In genomic region chr5:97598741-97599140, GRCm38 (mm10) we compare ENCODE assay signal across 14 mouse cellular contexts.
DNase-seq lines count a peak whose midpoint lies in the region; ATAC-seq and TF ChIP-seq lines count a peak whose summit lies in the region.
"Had no signal": no experiment of that assay in that cellular context is flagged by ENCODE, and none has a peak within 500 bp of the region (broad histone marks: within the 10 kb centered on the region; RNA-seq: fewer than 3 reads in every experiment).

No protein-coding gene starts in this region.

- H3K4me1 ChIP-seq in lung, postnatal 0 days (ENCODE audit: insufficient read depth, low read depth, low read length), result no peaks in the 10 kb centered on the region; the same call in 1 of the 2 replicates
- H3K4me1 ChIP-seq: intestine, embryonic 15.5 days had no signal

- DNase-seq in frontal cortex, postnatal 25 days (ENCODE audit: low spot score in 2 of 2), result no peak
- DNase-seq in lung, postnatal 0 days (ENCODE audit: low spot score), result no peak
- no peak for DNase-seq in lung, adult 18-20 months
- peak; percentile 63 to 73 for DNase-seq in cerebellum, postnatal 14 days
- peak; percentile 22 for DNase-seq in retina, embryonic 14.5 days (ENCODE audit: low spot score)
- DNase-seq in thymus, postnatal 0 days (ENCODE audit: low spot score), result no peak
- DNase-seq in ovary, postnatal 36 days (ENCODE audit: low spot score), result no peak
- DNase-seq: gastrocnemius, postnatal 10 days; heart, postnatal 14 days; liver, postnatal 0 days had no signal

- H3K4me2 ChIP-seq in lung, postnatal 0 days (replicated peaks; ENCODE audit: low read depth, low read length), result no peak overlapping the region
- H3K4me2 ChIP-seq: intestine, embryonic 15.5 days; midbrain, embryonic 11.5 days had no signal

- no peaks in the 10 kb centered on the region for H3K9me3 ChIP-seq in lung, postnatal 0 days (ENCODE audit: low read length)
- H3K9me3 ChIP-seq: intestine, embryonic 15.5 days had no signal

- 79% methylated on average over 9 of the region's 9 CpGs for WGBS in lung, postnatal 0 days

- peak; percentile 35 for TF ChIP-seq CTCF in lung, postnatal 0 days (IDR thresholded peaks at IDR 0.05)

- H3K9ac ChIP-seq in lung, postnatal 0 days (replicated peaks; ENCODE audit: low read depth), result no peak overlapping the region
- H3K9ac ChIP-seq: intestine, embryonic 15.5 days; liver, postnatal 0 days had no signal

- H3K4me3 ChIP-seq in lung, postnatal 0 days (ENCODE audit: low read depth, low read length), result no peak overlapping the region
- H3K4me3 ChIP-seq: intestine, embryonic 15.5 days had no signal

- no peak overlapping the region for H3K27ac ChIP-seq in lung, postnatal 0 days (ENCODE audit: low read length)
- H3K27ac ChIP-seq: intestine, embryonic 15.5 days had no signal

- no peaks in the 10 kb centered on the region for H3K27me3 ChIP-seq in lung, postnatal 0 days (replicated peaks; ENCODE audit: insufficient read depth, low read length)
- H3K27me3 ChIP-seq: intestine, embryonic 15.5 days; Patski had no signal

- ATAC-seq in frontal cortex, adult (ENCODE audit: low TSS enrichment), result peak; percentile 88
- no peak for ATAC-seq in lung, postnatal 0 days
- ATAC-seq: intestine, embryonic 15.5 days; liver, postnatal 0 days; Patski had no signal

- no peaks in the 10 kb centered on the region for H3K36me3 ChIP-seq in lung, postnatal 0 days (ENCODE audit: insufficient read depth, low read length)
- H3K36me3 ChIP-seq: intestine, embryonic 15.5 days had no signal

- no peak for TF ChIP-seq EP300 in lung, postnatal 0 days (IDR thresholded peaks at IDR 0.05)

Comparison
In these comparisons a context has a peak if more than half of its experiments do, and no peak if none do; other contexts are left out.
1. DNase-seq: peak in cerebellum, postnatal 14 days (2 of 2) and retina, embryonic 14.5 days (single experiment); none in frontal cortex, postnatal 25 days (0 of 2), lung, postnatal 0 days (single experiment), lung, adult 18-20 months (0 of 2), thymus, postnatal 0 days (single experiment) and ovary, postnatal 36 days (single experiment).